Mouse (Mus musculus) megakaryocyte-erythroid progenitor cell, adult 5-6 weeks (primary cell): ENCODE data around the gene Llph. TPM values are rescaled to one million over a fixed set of nuclear protein-coding genes. Genes with fewer than 3 reads are reported as not detected.

ENCODE experiments used
- ATAC-seq: replicated peaks from 2 replicates; pipeline ENCODE4 v1.8.0; 2016; ENCODE audit warnings: mild to moderate bottlenecking, inconsistent platforms; ENCODE audit not compliant: severe bottlenecking, poor library complexity, low FRiP score, low TSS enrichment
- total RNA-seq, 2 experiments: library from RNA; stranded (forward) in 1 of 2; stranded (reverse) in 1 of 2; fragments of 200-1000, 215-1000 nt in 1 of 2; fragments of >200 nt in 1 of 2; fragmentation: Nextera tagmentation in 1 of 2; gene quantifications; 2 replicates each; pipeline ENCODE4 v1.2.3; 2014 to 2017

Gene Llph
- total RNA-seq (2014; fragmentation: Nextera tagmentation) (85.9 and 124 TPM in 2 replicates), total RNA-seq (2017) (101 and 109 TPM in 2 replicates)

DNA sequence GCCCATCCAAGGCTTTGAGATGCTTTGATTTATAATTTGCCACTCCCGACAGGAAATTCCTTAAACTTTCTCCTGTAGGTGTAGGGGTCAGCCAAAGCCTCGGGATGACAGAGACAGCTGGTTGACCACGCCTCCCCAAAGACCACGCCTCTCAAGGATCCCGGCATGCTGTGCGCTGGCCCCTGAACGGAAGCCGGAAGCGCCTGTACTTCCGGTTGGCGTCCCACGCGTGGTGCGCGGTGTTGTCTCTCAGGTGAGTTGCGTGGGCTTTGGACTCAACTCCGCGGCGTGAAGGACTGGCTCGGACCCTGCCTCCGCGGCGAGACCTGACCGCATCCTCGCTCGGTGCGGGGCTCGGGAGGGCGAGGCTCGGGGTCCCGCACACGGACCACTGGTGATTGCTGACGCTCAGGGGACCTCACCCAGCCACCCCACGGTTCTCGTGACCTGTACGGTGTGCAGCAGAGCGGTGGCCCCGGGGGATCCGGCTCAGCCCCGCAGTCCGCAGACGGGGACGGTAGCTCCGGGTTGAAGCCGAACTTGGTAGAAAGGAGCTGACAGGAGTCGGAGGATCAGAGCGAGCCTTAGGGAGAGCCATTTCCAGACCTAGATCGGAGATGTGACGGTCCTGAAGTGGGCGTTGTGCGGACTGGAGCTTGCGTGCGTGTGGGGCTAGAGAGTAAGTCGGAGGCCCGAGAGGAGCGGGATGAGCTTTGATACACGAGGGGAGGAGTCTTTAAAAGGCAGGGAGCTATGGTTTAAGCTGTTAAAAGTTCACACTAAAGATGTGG is at the start of gene Llph:
Gene Llph, plus strand, starts transcription at position 200 of the 791 bp plus-strand sequence.
- peak; percentile 89 for ATAC-seq

DNA sequence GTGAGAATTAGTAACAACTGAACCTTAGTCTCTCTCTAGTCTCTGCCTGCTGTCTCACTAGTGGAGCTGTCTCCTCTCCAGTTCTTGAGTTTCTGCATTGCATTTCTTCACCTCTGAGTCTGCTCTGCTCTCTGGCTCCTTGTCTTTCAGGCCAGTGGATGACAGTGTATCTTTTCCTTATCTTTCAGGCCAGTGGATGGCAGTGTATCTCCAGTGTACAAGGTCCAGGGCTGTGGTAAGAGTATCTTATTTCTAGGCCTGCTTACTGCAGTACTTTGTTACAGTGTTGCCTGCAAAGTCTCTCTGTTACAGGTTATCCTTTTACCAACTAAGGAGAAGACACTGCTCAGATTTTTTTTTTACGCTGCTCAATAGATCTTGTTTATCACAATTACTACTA is 44.0 kb upstream of the Llph start:
- peak; percentile 95 for ATAC-seq

DNA sequence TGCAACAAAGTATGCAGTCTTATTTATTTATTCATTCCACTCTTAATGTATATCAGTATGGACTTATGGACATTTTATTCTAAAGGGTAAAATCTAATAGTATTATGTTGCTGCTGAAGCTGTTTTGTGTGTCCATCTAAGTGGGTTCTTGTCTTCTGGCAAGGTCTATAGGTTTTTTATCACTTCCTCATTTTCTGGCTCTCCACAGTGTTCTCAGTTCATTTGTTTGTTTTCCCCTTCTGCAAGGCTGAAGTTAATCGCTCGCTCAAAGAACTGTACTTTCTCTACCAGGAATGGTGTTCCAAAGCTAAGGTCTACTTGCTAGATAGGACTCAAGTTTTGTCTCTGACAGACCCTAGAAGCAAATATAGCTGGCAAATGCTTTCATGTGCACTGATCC is 43.5 kb upstream of the Llph start:
- no peak for ATAC-seq

DNA sequence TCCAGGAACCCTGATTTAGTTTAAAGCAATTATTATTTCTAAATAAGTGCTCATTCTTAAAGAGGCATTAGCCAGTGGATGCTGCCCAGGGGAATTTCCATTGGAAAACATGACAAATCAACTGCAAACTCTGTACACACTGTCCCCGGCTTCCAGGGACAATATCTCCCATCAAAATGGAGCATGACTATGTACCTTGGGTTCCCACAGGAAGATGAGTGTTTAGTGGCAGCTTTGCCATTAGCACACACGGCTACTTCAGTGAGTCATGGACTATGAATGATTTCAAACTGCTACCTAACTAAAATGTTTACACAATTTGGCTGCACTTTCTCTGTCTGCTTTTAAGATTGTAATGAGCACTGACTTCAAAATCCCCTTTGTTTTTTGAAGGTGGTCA is 38.4 kb upstream of the Llph start:
- no peak for ATAC-seq

DNA sequence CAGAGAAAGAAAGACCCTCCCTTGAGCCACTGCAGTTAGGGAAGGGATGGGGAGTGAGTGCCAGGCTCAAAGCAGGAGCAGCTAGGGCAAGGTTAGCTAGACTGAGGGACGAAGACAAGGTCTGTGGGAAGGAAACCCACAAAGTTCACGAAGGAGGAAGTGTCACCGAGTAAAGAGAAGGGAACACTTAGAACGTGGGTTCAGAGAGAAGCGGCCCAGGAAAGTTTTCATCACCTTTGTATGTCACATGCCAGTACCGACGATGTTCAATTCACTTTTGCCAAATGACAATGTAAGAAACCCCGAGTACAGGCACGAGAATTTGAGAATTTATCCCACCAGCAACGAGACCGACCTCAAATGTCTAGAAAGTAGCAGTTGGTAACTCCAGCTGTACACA is 37.6 kb upstream of the Llph start:
- ATAC-seq, result 0 out of 2 replicates have a peak, but pooled peaks have one; percentile 27

DNA sequence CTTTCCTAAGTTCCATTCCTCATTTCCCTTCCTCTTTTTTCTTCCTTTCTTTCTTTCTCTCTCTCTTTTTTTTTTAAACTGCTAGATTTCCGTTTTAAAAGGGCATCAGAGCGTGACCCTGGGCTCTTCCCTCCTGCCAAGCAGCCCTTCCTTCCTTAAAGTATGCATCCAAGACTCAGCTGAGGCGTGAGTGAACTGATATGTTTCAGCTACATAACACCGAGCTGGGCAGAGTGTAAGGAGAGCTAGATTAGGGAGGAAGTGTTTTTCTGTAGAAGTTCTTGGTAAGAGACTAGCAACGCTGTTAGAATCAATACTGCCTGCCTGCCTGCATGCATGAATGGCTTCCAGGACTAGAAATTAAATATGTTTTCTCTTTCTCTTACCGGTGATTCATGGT is 37.1 kb upstream of the Llph start:
- 0 out of 2 replicates have a peak, but pooled peaks have one; percentile 24 for ATAC-seq

DNA sequence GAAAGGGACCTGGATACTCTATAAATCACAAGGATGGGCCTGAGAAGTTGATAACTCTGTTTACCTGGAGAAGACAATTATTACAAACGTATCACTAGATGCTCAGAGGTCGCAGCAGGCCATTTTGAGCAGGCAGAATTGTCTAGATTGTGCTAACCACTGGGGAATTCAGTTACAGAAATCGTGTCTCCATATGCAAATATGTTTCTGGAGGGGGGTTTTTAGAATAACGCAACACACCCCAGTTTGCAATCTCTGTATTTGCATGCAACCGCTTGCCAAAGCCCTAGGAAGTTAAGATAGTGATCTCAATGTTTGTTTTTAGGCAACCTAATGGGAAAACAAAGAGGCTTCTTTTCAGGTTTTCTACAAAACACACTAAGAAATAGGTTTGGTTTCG is 35.7 kb upstream of the Llph start:
- ATAC-seq, result no peak

DNA sequence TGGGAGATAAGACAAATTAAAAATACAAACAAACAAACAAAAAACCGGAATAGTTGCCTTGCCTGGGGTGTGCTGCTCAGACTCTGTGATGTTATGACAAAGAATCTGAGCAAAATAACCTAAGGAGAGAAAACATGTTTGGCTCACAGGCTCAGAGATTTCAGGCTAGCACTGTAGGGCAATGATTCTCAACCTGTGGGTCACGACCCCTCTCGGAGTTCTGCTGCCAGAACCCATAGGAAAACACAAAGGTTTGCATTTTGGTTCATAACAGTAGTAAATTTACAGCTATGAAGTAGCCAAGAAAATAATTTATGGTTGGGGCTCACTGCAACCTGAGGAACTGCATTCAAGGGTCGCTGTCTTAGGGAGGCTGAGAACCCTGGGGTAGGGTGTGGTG is 34.6 kb upstream of the Llph start:
- ATAC-seq, result no peak

DNA sequence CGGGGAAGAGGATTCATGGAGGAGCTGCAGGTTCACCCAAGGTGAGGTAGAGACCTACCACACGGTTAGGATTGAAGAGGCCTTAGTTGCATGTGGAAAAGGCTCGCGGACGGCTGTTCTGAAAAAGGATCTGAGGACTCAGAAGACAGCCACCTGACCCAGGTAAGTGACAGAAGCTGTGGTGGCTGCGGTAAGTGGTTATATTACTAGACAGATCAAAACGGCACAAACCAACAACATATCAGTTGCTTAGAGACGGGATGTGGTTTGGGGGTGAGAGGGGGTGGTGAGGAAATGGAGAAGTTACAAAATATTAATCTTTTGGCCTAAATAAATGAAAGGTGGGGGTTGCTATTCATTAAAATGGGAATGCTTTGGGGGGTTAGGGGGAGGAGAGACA is 33.6 kb upstream of the Llph start:
- peak; percentile 46 for ATAC-seq

DNA sequence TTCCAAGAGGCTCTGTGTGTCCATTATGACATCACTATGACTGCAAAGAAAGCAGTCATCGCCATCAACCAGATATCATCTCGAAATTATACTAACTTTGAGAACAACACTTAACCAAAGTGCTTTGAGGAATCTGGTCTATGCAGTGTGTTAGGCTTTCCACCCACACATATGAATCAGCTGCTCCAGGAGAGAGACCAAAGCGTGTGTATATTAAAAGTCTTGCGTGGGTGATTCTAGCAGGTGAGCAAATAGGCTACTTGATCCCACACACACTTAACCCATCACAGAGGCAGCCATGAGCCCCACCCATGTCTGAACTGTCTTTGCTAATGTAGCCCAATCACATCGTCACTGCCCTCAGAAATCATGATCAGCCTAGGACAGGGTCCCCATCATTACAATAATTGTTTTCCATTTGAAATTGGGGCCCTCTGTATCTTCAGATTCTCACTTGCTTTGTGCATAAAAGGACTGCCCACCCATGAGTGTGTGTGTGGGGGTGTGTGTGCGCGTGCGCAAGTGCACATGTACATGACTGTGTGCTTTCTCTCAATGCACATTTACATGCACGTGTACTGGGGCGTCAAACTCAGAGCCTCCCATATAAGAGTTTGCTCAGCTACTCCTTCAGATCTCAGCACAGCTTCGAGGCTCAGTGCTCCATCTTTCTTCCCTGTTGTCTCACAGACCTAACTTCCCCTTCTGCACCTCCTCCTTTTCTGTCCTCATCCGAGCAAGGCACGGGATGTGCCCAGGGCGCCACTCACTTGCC is 29.6 kb upstream of the Llph start:
- ATAC-seq, result no peak

DNA sequence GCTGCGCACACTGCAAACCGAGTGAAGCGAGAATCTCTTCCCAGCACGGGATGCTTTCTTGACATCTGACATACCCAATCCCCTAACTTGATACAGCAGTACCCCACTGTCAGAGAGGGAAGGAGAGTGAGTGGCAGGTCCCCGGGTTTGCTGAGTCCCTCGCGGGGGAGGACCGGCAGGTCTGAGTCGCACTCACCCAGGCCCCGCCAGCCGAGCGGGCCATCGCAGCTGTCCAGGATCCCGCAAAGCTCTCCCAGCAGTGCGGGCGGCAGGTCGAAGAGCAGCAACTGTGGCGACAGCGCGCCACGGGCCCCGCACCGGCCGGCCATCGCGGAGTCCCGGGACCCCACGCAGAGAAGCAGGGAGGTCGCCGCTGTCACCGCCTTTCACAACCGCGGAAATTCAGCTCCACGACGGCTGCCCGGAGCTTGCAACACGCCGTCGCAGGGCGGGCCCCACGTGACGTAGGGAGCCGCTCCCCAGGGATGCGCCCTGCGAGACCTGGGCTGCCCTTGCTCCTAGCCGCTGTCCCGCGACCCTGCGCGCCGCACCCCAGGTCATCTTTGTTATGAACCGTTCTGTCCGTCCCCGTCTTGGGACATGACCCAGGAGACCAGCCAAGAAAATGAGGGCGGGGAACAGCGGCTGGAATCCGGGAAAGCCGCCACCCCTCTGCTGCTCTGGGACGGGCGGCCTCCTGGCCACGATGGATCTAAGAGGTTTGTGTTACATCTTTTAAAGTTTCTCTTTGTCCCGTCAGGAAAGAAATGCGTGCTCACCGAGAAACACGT is 25.5 kb upstream of the Llph start, which contains the start of gene Tmbim4:
Gene Tmbim4, plus strand, starts transcription at position 460 of the 791 bp plus-strand sequence.
- peak; percentile 78 for ATAC-seq

DNA sequence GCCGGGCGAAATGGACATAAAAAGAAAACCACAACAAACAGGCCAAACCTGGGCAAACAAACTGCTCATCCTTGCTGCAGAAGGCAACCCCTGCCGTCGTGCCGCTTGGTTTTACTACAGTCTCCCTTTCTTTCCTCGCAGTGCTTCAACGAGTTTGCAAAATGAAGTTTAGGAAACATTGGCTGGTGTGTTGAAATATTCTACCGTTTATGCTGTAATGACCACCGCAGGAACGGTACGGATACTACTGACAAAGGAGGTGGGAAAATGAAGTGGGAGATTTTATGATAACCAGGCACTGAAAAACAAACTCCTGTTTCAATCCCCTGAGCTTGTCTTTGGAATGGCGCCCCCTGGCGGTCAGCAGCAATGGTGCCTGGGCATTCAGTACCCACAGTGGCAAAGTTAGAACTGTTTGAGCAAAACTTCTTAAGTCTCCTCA is 24.9 kb upstream of the Llph start, which contains the start of gene Irak3:
Gene Irak3, minus strand, starts transcription at position 170 of the 442 bp plus-strand sequence.
- peak; percentile 77 for ATAC-seq

DNA sequence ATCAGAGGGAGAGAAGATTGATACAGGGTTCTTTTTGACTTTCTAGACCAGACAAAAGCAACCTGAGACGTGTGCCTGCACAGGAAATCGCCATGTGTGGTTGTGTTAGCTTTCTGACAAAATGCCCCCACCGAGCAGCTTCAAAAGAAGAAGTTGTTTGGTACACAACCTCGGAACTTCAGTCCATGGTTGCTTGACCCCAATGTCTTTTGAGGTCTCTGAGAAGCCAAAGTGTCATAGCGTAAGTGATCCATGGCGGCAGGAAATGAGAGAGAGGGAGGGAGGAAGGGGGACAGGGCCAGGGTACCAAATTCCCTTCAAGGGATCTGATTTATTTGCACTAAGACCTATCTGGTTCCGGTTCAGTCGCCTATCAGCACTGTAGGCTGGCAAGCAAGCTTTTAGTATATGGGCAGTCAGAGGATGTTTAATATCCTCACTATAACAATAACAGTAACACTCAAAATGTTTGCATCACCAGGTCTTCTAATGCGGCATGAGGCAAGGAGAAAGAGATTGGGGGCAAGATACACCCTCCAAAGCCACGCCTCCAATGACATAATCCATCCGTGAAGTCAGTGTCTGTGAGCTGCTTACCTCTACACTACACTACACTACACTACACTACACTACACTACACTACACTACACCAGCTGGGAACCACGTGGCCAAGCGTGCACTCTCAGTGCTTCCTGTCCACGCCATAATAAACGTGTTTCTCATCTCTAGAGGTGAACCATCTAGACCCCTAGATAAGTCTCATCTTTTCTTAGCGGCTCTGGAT is 24.2 kb upstream of the Llph start:
- ATAC-seq, result peak; percentile 23; the same call in 1 of the 2 replicates

DNA sequence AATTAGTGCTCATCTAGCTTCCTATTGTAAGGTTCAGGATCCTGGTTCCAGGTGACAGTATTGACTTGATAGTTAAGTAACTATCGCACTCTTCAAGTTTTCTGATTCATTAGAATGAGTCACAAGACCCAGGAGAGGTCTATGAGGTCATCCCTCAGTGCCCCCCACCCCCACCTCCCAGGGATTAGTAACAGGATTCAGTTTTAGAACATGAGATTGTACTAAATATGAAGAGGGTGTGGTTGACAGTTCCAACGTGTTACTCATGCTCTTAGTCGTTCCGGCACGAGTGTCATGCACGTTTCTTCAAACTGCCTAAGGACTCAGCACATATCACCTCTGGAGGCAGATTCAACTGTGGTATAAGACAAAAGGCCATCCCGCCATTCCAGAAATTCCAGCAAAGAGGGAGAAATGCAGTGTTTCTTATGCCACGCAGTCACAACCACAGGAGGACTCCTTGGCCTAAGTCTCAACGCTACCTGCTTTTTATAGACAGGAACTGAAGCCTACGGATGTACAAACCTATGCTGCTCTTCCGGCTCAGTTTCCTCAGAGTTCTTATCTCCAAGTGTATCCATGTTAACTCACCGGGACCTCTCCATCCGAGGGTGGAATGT is 22.2 kb upstream of the Llph start:
- no peak for ATAC-seq

DNA sequence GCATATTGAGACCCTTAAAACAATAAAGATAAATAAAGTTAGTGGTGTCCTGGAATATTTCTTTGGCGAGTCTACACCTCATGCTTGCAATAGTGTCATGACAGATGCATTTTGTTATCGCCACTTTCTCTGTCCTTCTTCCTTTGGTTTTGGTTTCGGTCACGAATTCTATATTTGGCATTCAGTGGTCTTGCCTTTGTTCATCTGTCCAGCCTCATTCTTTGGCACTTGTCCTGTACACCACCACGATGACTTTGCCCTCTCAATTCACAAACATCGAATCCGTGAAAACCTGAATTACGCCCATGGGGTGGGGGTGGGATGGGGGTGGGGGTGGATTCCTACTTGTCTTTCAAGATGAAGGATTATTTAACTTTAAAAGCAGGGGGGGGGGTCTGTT is 18.9 kb upstream of the Llph start:
- no peak for ATAC-seq

DNA sequence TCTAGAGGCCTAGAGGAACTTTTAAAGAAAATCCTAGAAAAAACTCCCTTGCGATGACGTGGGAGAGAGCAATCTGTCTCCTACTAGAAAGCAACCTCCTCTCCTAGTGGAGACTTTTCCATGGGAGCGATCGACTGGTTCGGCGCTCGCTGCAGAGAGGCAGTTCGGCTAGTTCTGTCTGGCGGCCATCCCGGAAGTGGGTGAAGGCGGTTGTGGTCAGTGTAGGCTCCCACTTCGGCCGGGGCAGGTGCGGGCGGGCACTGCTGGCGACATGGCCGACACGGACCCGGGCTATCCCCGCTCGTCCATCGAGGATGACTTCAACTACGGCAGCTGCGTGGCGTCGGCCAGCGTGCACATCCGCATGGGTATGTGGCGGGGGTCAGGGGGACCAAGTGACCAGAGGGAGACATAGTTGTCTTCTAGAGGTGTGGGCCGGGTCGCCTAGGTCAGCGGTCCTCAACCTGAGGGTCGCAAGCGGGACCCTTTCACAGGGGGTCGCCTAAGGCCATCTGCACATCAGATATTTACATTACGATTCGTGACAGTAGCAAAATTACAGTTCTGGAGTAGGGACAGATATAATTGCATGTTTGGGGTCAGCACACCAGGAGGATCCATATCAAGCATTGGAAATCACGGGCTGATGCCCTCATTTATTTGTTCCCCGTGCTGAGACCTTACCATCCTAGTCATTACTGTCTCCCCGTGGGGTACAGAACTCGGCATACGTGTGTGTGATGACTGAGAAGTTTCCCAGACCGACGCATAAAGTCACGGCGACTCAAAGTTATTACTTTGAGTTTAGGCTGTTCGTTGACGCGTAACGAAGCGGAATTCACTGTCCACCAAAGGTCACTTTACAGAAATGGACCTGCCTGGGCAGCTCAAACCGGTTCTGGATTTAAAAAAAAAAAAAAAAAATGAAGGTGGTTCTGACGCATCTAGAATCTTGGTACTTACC is 18.0 kb upstream of the Llph start:
- peak; percentile 88 for ATAC-seq

DNA sequence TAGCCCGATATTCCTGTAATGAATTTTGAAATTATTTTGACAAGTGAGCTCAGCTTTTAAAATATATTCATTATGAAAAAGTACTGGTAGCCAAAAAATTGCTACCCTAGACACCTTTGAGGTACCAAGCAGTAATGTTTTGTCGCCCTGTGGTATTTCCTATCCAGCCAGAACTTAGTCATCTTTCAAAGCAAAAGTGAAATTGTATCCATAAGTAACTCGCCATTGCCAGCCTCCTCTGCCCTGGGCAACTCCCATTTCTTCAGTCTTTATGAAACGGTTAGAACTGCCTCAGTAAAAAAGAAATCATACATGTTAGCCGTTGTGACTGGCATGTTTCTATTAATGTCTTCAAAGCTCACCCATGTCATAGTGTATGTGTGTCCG is 17.3 kb upstream of the Llph start:
- ATAC-seq, result peak; percentile 45
